Mouse (Mus musculus): ENCODE results near the gene Msrb3. TPM values are rescaled to one million over a fixed set of nuclear protein-coding genes. Genes with fewer than 3 reads are reported as not detected.

Msrb3 gene
- total and polyA plus RNA-seq, 3 experiments: not detected

DNA sequence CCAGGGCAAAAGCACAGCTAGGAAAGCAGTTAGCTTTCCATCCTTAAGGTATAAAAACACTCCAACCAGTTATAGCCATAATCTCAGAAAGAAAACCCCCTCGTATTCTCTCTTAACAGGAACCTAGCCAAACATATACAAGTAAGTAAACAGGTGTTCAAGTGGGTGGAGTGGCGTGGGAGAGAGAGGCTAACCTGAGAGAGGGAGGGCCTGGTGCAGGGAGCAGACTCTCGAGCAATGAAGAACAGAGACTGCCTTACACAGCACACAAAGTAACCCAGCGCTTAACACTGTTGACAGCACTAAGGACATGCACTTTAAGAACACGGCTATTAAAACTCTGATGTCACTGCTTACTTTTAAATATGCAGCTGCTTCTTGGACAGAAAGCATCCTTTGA, 47.9 kb upstream of the Msrb3 start:
- no peak for DNase-seq (ENCODE audit: extremely low read depth)
- H3K27ac ChIP-seq (ENCODE audit: insufficient read depth, low read depth): no peak overlapping the region
- no peak overlapping the region for H3K4me2 ChIP-seq (ENCODE audit: insufficient read depth, low read depth, poor library complexity, severe bottlenecking)
- in situ Hi-C loops (cut with MboI; ENCODE audit: low pct_ligation_motif_present, low pct_unique_long_range_greater_than_20kb, low sequenced_read_pairs): no loop called here
- TF ChIP-seq MAFK (IDR thresholded peaks at IDR 0.05; ENCODE audit: insufficient replicate concordance, low read length) (no peak), SIN3A (IDR thresholded peaks at IDR 0.05; ENCODE audit: low read length) (no peak), USF1 (IDR thresholded peaks at IDR 0.05; ENCODE audit: low read depth, low read length) (no peak), SMC3 (IDR thresholded peaks at IDR 0.05; ENCODE audit: low read depth, low read length) (no peak), JUND (conservative IDR thresholded peaks at IDR 0.05; ENCODE audit: low read depth, low read length) (no peak), TCF12 (IDR thresholded peaks at IDR 0.05; ENCODE audit: low read depth, low read length) (no peak), E2F4 (IDR thresholded peaks at IDR 0.05; ENCODE audit: insufficient replicate concordance, low read depth, low read length) (no peak), CHD2 (IDR thresholded peaks at IDR 0.05; ENCODE audit: low read length) (no peak), ELF1 (IDR thresholded peaks at IDR 0.05; ENCODE audit: low read depth, low read length) (no peak), HCFC1 (IDR thresholded peaks at IDR 0.05; ENCODE audit: low read depth, low read length) (no peak), MEF2A (IDR thresholded peaks at IDR 0.05; ENCODE audit: borderline replicate concordance, low read depth, low read length) (no peak), MYC (IDR thresholded peaks at IDR 0.05; ENCODE audit: low read depth, low read length) (no peak), GABPA (IDR thresholded peaks at IDR 0.05; ENCODE audit: insufficient replicate concordance, low read depth, low read length) (no peak), ZNF384 (IDR thresholded peaks at IDR 0.05; ENCODE audit: low read depth, low read length) (no peak), UBTF (IDR thresholded peaks at IDR 0.05; ENCODE audit: low read depth, low read length) (no peak), ZKSCAN1 (IDR thresholded peaks at IDR 0.05; ENCODE audit: borderline replicate concordance, low read depth, low read length) (no peak)
- dilution Hi-C loops (cut with MboI; ENCODE audit: extremely low pct_ligation_motif_present, extremely low pct_unique_long_range_greater_than_20kb, low sequenced_read_pairs): no loop called here
- no peaks in the 10 kb centered on the region for H3K4me1 ChIP-seq (ENCODE audit: control insufficient read depth in 1 of 2, insufficient read depth in 2 of 2)
- peaks cover 12 to 41% of the 10 kb centered on the region in 2 experiments for H3K36me3 ChIP-seq (replicated peaks in 1 of 2; ENCODE audit: control insufficient read depth in 1 of 2, insufficient read depth in 1 of 2, low read length in 1 of 2)
- no peaks in the 10 kb centered on the region for H3K9me3 ChIP-seq (replicated peaks; ENCODE audit: low read length)
- no peaks in the 10 kb centered on the region for H3K27me3 ChIP-seq (replicated peaks)
- no peak overlapping the region for H3K9ac ChIP-seq (ENCODE audit: insufficient read depth, low read depth)
- no peaks in the 10 kb centered on the region; the same call in 1 of the 2 replicates for H3K79me2 ChIP-seq (replicated peaks; ENCODE audit: control insufficient read depth, extremely low read depth, insufficient read depth, poor library complexity, severe bottlenecking)
- no peak overlapping the region for H3K4me3 ChIP-seq (replicated peaks in 1 of 3; ENCODE audit: low read depth in 2 of 3, low read length in 2 of 3, poor library complexity in 1 of 3)

DNA sequence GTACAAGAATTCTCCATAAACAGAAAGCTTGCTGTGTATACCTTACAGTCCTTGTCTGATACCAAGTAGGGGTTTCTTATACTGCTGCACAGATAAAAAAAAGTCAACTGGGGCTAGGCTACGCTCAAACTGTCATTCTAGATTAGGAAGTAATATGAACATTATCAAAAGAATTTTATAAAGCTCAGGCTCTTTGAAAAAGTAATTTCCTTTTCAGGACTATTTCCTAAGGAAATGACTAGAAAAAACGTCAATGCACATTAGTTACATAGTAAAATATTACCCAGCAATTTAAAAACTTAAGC, 40.0 kb upstream of the Msrb3 start:
- no peaks in the 10 kb centered on the region for H3K9me3 ChIP-seq (replicated peaks; ENCODE audit: low read length)
- no peaks in the 10 kb centered on the region; the same call in 1 of the 2 replicates for H3K79me2 ChIP-seq (replicated peaks; ENCODE audit: control insufficient read depth, extremely low read depth, insufficient read depth, poor library complexity, severe bottlenecking)
- TF ChIP-seq RCOR1 (conservative IDR thresholded peaks at IDR 0.05; ENCODE audit: low read depth, low read length): no peak
- no peak for TF ChIP-seq HCFC1 (IDR thresholded peaks at IDR 0.05; ENCODE audit: low read depth, low read length)
- TF ChIP-seq RAD21 (IDR thresholded peaks at IDR 0.05; ENCODE audit: low read depth, low read length): no peak
- no peak for TF ChIP-seq E2F4 (IDR thresholded peaks at IDR 0.05; ENCODE audit: insufficient replicate concordance, low read depth, low read length)
- no peak for TF ChIP-seq ETS1 (conservative IDR thresholded peaks at IDR 0.05; ENCODE audit: low read depth, low read length)
- no peak for TF ChIP-seq MXI1 (IDR thresholded peaks at IDR 0.05; ENCODE audit: low read depth, low read length)
- dilution Hi-C loops (cut with MboI; ENCODE audit: extremely low pct_ligation_motif_present, extremely low pct_unique_long_range_greater_than_20kb, low sequenced_read_pairs) (no loop called here), in situ Hi-C loops (cut with MboI; ENCODE audit: low pct_ligation_motif_present, low pct_unique_long_range_greater_than_20kb, low sequenced_read_pairs) (no loop called here)
- H3K4me2 ChIP-seq (ENCODE audit: insufficient read depth, low read depth, poor library complexity, severe bottlenecking): no peak overlapping the region
- no peaks in the 10 kb centered on the region for H3K27me3 ChIP-seq (replicated peaks)
- H3K36me3 ChIP-seq (replicated peaks in 1 of 2; ENCODE audit: control insufficient read depth in 1 of 2, insufficient read depth in 1 of 2, low read length in 1 of 2): peaks cover 3 to 30% of the 10 kb centered on the region in 2 experiments
- no peak overlapping the region for H3K27ac ChIP-seq (ENCODE audit: insufficient read depth, low read depth)
- H3K4me3 ChIP-seq (replicated peaks in 1 of 3; ENCODE audit: low read depth in 2 of 3, low read length in 2 of 3, poor library complexity in 1 of 3): no peak overlapping the region
- no peak for DNase-seq (ENCODE audit: extremely low read depth)
- no peaks in the 10 kb centered on the region for H3K4me1 ChIP-seq (ENCODE audit: control insufficient read depth in 1 of 2, insufficient read depth in 2 of 2)
- H3K9ac ChIP-seq (ENCODE audit: insufficient read depth, low read depth): no peak overlapping the region
